ENCODE assay signal across 24 mouse cellular contexts in the genomic region with DNA sequence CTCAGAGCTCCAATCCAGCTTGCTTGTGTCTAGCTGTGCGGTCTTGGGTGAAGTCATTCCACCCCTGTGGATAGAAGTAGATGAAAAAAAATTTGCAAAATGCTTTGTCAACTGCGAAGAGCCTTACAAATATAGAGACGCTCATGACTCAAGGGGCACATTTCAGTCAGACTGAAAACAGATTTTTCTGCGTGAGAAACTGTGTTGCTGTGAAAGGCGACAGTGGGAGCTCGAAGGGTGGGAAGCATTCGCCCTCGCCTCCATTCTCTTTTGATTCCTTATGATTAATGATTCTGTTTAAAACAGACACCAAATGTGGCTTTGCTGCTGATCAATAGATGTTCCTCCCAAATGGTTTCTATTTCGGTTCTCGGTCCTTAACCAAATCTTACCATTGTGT.
"Had no signal": no experiment of that assay in that cellular context is flagged by ENCODE, and none has a peak within 500 bp of the region (broad histone marks: within the 10 kb centered on the region; RNA-seq: fewer than 3 reads in every experiment).

No protein-coding gene starts in this region.

- H3K9ac ChIP-seq: limb, embryonic 13.5 days; liver, embryonic 12.5 days; liver, embryonic 15.5 days; lung, embryonic 15.5 days; midbrain, embryonic 13.5 days; neural tube, embryonic 13.5 days had no signal

- H3K36me3 ChIP-seq: limb, embryonic 10.5 days; limb, embryonic 13.5 days; liver, embryonic 12.5 days; liver, embryonic 15.5 days; lung, embryonic 15.5 days; midbrain, embryonic 10.5 days; midbrain, embryonic 13.5 days; neural tube, embryonic 13.5 days had no signal

- H3K4me3 ChIP-seq: limb, embryonic 10.5 days; limb, embryonic 13.5 days; liver, embryonic 12.5 days; liver, embryonic 15.5 days; lung, embryonic 15.5 days; megakaryocyte, embryonic 14.5 days; midbrain, embryonic 10.5 days; midbrain, embryonic 13.5 days; myocyte; neural tube, embryonic 13.5 days had no signal

- H3K27ac ChIP-seq: kidney, postnatal 0 days; limb, embryonic 10.5 days; limb, embryonic 13.5 days; liver, embryonic 12.5 days; liver, embryonic 15.5 days; lung, embryonic 15.5 days; midbrain, embryonic 10.5 days; midbrain, embryonic 13.5 days; neural tube, embryonic 13.5 days; stomach, postnatal 0 days had no signal

- DNase-seq: kidney, adult 2 months; kidney, postnatal 25 days; liver; lung, adult 18-20 months; lung, postnatal 10 days; lung, postnatal 36 days; retina, postnatal 1 day; right cerebral cortex, postnatal 4 days; thymus, adult 2 months; thymus, postnatal 14 days; thymus, postnatal 4 days had no signal

- ATAC-seq: liver, embryonic 12.5 days; midbrain, embryonic 13.5 days; midbrain, embryonic 16.5 days had no signal

- H3K4me1 ChIP-seq: liver, embryonic 12.5 days; liver, embryonic 15.5 days had no signal

- H3K4me2 ChIP-seq: limb, embryonic 13.5 days; liver, embryonic 12.5 days; liver, embryonic 15.5 days; lung, embryonic 15.5 days; midbrain, embryonic 13.5 days; neural tube, embryonic 13.5 days had no signal

- H3K27me3 ChIP-seq: limb, embryonic 13.5 days; liver, embryonic 12.5 days; liver, embryonic 15.5 days; lung, embryonic 15.5 days; neural tube, embryonic 13.5 days had no signal

- H3K9me3 ChIP-seq: limb, embryonic 10.5 days; limb, embryonic 13.5 days; liver, embryonic 12.5 days; liver, embryonic 15.5 days; lung, embryonic 15.5 days; midbrain, embryonic 10.5 days; midbrain, embryonic 13.5 days; neural tube, embryonic 13.5 days had no signal
